Mouse (Mus musculus): ENCODE measurements around the gene Pde10a.

- TF ChIP-seq CTCF (IDR thresholded peaks at IDR 0.05; ENCODE audit: low read depth) (peak; percentile 61), EP300 (IDR thresholded peaks at IDR 0.05; ENCODE audit: low read depth) (no peak)
These were observed 282.2 kb downstream of the Pde10a start for GRCm38 (mm10) chr17:8807345-8807744.

All from heart, postnatal 0 days (tissue).